Mouse (Mus musculus): ENCODE results near the gene Trim41. TPM values are rescaled to one million over a fixed set of nuclear protein-coding genes. Genes with fewer than 3 reads are reported as not detected.
"Not testable (repeated sequence)": the region's sequence is repeated elsewhere in the genome, so short reads cannot be mapped to it uniquely, and the experiment has no call there.

The Trim41 gene
- total RNA-seq, 1 experiment from 2014 or later, result 50.2 TPM

DNA sequence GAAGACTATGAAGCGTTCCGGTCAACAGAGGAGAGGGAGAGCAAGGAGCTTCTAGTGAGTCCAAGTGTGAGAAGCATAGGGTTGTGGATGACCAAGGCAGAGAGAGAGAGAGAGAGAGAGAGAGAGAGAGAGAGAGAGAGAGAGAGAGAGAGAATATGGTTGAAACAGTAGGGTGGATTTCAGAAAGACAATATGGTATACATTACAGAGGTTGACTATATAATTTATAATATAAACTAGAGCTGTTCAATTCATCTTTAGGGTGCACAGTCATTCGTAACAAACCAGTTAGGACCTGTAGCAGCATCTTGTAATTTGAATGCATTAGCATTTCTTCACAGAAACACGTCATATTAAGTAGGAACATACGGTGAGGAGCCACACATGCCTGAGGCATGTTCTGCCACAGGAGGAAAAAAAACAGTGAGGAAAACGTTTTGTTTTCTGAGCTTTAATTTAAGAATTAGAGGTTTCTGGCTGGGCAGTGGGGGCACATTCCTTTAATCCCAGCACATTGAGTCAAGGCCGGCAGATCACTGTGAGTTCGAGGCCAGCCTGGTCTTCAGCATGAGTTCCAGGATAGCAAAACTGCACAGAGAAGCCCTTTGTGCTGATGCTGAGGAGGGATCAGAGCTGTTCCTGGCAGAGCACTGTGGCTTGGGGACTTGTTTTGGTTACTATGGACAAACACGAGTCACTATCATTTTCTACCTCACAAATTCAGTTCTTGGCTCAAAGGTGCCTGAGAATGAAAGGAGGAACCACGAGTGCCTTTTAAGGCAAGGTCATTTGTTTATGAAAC is 21.9 kb upstream of the Trim41 start:
- no peak for ATAC-seq (replicated peaks; ENCODE audit: low read depth, poor library complexity, severe bottlenecking)

DNA sequence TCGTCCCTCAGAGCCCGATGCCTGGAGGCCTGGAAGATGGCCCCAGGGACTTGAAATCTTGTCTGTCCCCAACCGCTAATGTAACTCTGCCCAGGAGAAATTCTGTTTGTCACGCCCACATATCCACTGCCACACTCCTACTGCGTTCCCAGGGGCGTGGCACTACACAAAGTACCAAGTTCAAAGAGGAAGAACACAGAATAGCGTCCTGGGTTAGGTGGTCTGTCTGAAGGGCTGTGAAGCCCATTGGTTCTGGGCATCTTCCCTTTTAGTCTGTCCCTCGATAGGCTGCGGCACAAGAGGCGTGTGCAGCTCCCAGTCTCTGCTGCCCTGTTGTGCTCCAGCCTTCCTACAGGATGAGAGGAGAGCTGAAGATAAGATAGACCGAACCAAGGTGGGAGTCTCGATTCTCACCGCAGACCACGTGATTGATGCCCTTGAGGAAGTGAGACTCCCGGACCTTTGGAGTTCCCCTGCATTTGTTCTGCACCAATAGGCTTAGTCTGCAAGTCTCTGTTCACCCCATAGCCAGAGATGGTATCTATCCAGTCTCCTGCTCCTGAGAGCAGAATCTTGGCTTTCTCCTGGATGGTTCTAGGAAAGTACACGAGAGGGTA is 21.1 kb upstream of the Trim41 start:
- ATAC-seq (replicated peaks; ENCODE audit: low read depth, poor library complexity, severe bottlenecking), result peak; percentile 73

DNA sequence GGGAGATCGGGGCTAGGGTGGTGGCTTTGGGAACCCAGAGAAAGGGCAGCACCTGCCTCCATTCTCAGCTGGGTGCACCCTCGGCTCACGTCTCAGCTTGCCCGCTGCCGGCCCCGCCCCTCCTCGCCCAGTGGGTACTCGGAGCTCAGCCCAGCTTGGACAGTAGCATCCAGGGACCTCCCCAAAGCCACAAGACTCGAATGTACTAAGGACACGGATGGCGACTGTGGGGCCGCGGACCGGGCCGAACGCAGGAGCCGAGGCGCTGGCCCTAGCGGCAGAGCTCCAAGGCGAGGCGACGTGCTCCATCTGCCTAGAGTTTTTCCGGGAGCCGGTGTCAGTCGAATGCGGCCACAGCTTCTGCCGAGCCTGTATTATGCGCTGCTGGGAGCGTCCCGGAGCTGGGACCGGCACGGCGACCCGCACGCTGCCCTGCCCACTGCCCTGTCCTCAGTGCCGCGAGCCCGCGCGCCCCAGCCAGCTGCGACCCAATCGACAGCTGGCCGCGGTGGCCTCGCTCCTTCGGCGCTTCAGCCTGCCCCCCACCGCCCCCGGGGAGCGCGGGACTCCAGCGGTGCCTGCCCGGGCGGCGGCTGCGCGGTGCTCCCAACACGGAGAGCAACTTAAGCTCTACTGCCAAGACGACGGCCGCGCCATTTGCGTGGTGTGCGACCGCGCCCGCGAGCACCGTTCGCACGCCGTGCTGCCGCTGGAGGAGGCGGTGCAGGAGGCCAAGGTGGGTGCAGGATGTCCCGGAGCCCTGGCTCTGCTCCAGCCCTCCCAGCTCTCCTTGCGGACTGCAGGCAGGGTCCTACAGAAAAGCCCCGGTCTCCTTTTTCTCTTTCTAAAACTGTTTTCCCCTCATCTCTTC is 20.4 kb upstream of the Trim41 start:
- ATAC-seq (replicated peaks; ENCODE audit: low read depth, poor library complexity, severe bottlenecking), result peak; percentile 15; the same call in 1 of the 2 replicates

DNA sequence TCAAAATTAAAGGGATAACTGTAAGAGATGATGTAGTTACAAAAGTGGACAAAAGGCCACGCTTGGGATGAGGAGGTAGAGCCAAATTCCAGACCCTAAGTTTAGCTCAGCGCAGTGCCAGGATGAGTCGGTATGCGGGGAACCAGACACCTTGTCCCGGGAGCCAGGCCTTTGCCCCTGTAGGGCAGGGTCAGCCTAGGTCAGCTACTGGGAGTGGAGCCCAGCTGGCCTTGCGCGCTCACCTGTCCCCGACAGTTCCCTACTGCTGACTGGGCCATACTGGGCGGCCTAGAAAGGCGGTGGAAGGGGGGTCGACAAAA is 19.8 kb upstream of the Trim41 start:
- ATAC-seq (replicated peaks; ENCODE audit: low read depth, poor library complexity, severe bottlenecking), result no peak

DNA sequence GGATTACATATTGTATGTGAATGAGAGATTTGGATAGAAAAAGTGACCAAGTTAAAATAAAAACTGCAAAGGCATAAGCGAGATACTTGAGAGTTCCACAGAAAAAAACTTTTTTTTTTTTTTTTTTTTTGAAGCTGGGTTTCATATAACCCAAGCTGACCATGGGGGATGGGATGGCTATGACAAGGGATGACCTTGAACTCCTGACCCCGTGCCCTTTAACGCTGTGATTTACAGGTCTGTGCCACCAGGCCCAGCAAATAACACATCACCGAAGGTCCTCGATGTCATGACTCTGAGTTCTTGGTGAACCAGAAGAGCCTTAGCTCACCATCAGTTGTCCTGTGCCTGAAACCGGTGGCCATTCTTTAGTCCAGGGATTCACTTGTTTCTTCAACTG is 18.8 kb upstream of the Trim41 start:
- no peak for ATAC-seq (replicated peaks; ENCODE audit: low read depth, poor library complexity, severe bottlenecking)

DNA sequence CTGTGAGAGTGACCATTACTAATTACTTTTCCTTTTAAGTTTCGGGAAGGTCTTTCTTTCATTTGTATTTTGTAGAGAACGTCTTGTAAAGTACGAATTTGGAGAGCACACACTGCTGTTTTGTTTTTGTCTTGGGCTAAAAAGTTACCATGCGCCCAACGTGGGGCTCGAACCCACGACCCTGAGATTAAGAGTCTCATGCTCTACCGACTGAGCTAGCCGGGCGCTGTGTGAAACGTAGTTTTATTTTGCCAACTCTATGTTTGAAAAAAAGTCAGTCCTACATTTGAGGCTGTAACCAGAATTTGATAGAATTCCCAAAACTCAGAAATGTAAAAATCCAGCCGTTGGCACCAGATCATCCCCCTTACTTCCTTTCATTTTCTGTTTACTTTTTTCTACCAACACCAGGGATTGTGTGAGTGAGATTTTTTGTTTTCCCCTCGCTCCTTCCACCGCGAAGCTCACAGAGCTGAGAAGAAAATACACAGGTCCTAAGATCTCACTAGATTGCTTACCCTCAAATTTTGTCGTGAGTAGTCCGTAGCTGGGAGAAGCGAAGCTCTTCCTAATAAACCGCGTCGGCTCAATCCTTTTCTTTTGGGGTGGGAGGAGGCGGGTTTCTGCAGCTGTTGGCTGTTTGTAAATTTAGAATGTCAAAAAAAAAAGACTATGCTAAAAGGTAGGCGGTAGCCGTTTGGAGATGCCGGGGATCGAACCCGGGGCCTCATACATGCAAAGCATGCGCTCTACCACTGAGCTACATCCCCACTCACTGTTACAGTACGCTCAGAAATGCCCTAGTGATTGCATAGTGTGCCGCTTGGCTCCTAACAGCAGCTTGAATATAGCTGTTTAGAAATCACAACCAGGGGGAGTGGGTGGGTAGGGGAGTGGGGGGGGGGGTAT is 16.8 kb upstream of the Trim41 start:
- ATAC-seq (replicated peaks; ENCODE audit: low read depth, poor library complexity, severe bottlenecking), result peak; percentile 58

DNA sequence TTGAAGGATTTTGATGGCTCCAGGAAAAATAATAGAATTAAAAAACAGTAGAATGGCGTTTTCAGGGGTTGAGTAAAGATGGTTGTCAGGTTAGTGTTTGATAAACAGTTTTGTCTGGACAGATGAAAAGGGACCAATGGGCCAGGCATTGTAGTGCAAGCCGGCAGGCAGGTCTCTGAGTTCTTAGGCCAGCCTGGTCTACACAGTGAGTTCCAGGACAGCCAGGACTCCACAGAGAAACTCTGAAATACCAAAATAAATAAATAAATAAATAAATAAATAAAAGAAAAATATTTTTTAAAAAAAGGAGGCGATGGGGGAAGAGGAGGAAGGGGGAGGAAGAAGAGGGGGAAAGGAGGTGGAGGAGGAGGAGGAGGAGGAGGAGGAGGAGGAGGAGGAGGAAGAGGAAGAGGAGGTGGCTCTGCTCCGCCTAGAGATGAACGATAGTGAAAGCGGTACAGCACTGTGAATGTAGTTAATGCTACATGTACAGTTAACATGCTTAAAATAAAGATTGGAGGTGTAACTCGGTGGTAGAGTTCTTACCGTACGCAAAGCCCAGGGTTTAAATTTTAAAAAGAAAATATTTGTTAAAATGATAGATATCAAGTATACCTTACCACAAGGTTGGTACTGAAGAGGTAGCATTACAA is 16.1 kb upstream of the Trim41 start:
- no peak for ATAC-seq (replicated peaks; ENCODE audit: low read depth, poor library complexity, severe bottlenecking)

DNA sequence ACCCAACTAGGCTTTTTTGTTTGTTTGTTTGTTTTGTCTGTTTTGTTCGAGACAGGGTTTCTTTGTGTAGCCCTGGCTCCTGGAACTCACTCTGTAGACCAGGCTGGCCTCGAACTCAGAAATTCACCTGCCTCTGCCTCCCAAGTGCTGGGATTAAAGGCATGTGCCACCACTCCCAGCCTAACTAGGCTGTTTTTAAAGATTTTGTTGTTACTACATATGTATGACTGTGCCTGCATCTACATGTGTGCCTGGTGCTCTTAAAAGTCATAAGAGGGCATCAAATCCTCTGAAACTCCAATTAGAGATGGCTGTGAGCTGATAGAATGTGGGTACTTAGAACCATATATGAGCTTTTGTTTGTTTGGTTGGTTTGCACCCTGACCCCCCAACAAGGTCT is 14.1 kb upstream of the Trim41 start:
- no peak for ATAC-seq (replicated peaks; ENCODE audit: low read depth, poor library complexity, severe bottlenecking)

DNA sequence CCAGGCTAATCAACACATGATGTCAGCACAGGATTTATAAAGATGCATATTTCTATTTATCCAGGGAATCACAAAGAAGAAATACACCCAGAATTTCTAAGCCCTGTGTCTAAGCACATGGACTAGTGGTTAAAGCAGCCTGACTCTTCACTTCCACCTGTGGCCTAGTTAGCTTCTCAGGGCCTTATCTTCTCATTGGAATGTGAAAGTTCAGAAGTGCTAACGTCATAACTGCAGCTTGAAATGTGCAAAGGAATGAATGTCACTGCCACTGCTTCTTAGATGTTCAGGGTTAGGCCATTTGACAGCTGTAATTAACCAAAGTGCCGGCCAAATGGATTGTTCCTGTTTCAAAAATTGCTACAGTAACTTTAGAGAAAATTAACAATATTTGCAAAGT is 13.1 kb upstream of the Trim41 start:
- no peak for ATAC-seq (replicated peaks; ENCODE audit: low read depth, poor library complexity, severe bottlenecking)

DNA sequence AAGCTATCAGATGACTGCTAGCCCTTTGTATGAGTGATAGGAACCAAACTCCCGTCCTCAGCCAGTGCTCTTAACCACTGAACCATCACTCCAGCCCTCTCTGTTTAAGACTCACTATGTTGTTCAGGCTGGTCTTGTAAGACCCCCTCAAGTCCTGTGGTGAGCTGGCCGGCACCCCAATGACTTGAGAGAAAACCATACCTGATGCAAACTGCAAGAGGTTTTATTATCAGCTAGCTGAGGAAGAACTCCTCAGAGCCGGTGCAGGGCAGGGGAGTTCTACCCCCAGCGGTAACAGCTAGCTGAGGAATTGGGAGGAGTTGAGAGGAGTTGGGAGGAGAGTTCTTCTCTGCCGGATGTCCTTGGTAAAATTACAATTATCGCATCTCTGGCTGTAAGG is 10.8 kb upstream of the Trim41 start:
- no peak for ATAC-seq (replicated peaks; ENCODE audit: low read depth, poor library complexity, severe bottlenecking)

DNA sequence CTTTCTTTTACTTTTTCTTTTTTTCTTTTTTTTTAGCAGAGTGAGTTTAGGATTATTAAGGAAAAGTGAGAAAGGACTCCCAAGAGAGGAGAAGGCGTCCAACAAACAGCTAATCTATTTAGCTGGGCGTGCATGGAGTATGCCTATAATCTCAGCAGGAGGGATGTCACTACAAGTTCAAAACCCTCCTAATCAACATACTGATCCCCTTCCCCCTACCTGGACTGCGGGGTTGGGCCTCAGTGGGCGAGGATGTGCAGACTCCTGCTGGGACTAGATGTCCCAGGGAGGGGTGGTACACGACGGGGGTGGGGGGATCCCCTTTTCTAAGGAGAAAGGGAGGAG is 9.6 kb upstream of the Trim41 start:
- no peak for ATAC-seq (replicated peaks; ENCODE audit: low read depth, poor library complexity, severe bottlenecking)

DNA sequence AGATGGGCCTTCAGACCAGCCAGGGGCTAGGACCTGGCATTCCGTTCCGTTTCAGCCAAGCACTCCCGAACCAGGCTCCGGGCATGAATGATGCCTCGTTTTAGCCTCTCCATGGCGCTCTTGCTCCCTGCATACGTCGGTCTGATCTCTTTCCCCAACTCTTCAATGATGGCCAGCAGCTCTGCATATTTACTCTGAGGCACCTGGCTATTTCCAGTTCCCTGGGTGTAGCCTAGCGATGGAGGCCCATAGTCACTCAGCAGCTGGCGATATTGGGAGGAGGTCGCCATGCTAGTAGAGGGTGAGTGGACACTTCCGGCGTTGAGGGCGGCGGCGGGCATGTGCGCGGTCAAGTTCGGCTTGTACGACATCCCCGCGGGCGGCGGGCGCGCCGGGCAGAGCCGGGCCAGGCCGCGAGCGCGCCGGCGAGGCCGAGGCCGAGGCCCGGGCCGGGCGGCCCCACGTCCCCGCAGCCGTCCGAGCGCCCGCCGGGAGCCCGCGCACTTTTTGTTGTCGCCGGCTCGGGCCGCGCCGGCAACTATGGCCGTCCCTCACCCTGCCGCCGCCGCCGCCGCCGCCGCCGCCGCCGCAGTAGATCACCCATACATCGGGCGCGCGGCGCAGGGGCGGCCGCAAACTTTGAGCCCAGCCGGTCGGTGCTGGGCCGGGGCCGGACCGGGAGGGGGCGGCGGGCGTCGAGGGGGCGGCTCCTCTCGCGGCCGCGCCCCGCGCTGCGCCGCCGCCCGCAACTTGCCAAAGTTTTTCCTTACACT is 9.0 kb upstream of the Trim41 start, which contains the start of the genes Trim7 and Gm12184:
Gene Trim7 (plus strand): TSS at position 162 of the 773 bp plus-strand sequence.
Gene Gm12184 (minus strand): TSS at position 677 of the 773 bp plus-strand sequence.
- peak; percentile 37 for ATAC-seq (replicated peaks; ENCODE audit: low read depth, poor library complexity, severe bottlenecking)

DNA sequence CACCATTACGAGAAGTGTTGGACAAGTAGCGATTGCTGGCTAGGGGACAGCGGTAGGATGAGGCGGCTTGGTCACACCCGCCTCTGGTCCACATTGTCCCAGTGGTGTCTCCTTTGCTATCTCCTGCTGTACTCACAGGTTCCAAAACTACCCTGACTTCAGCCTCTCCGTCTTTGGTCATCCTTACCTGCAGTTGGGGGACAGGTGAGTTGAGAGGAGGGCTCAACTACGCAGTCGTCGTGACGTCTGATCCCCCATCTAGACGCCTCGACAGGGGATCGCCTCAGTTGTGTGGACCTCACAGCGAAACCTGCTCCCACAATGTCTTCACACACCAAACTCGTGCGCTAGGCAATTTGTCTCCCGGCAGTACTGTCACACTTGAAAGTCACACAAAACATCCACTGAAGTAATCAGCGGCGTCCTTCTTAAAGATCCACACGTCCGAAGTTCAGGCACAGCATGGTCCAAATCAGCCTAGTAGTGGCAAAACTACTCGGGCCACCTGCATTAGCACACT is 7.2 kb upstream of the Trim41 start:
- ATAC-seq (replicated peaks; ENCODE audit: low read depth, poor library complexity, severe bottlenecking), result 0 out of 2 replicates have a peak, but pooled peaks have one; percentile 3

DNA sequence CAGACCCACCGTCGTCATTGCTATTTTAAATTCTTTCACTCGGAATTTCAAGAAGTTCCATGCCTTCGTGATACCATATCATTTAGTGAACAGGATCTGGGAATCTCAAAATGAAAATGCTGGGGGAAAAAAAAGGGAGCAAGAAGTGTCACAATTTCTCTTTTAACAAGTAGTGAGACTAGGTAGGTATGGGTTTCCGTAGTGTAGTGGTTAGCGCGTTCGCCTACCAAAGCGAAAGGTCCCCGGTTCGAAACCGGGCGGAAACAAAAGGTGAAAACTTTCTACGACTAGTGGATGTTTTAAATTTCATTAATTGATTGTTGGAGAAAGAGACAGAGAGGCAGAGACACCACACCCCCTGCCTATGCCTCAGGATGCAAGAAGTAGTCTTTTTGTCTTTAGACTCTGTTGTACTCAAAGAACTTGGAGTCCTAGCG is 6.4 kb upstream of the Trim41 start:
- peak; percentile 57 for ATAC-seq (replicated peaks; ENCODE audit: low read depth, poor library complexity, severe bottlenecking)

DNA sequence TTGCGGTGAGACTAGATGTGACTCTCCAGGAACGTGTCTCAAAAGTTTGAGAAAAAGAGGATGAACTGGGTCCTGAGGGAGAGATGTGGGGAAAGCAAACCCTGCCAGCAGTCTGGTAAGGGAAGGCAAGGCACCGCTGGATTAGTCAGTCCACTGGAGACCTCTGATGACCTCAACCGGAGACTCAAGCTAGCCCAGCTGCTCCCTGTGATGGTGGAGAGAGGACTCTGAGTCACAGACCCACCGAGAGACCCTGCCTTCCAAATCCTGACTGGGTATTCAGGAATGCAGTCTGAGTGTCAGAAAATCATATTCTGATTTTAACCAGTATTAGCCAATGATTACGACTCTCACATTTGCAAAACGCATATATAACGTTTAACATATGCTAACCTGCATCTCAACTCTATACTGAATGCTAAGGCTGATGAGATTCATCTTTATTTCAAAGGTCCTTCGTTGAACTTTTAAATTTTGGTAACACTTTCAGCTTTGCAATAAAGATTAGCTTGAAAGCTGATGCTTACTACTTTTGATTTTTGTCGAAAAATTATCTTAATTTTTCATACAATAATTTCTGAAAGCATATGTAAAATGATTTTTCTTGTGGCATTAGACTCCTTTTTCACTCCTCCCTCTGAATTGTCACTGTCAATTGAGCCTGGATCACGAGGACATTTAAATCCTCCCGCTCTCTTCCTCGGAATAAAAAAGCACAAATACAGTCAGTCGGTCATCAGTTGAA is 5.8 kb upstream of the Trim41 start:
- ATAC-seq (replicated peaks; ENCODE audit: low read depth, poor library complexity, severe bottlenecking), result no peak

DNA sequence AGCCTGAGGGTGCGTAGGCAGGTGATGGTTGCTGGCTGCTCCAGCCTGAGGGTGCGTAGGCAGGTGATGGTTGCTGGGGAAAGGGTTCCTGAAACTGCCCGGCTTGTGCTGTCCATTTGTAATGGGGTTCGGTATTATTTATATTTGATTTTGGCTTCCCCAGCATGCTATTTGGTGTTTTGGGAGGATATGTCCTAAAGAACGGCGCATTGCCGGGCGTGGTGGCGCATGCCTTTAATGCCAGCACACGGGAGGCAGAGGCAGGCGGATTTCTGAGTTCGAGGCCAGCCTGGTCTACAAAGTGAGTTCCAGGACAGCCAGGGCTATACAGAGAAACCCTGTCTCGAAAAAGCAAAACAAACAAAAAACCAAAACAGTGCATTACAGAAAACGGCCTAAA is 4.1 kb upstream of the Trim41 start:
- not testable (repeated sequence) for ATAC-seq (replicated peaks; ENCODE audit: low read depth, poor library complexity, severe bottlenecking)

DNA sequence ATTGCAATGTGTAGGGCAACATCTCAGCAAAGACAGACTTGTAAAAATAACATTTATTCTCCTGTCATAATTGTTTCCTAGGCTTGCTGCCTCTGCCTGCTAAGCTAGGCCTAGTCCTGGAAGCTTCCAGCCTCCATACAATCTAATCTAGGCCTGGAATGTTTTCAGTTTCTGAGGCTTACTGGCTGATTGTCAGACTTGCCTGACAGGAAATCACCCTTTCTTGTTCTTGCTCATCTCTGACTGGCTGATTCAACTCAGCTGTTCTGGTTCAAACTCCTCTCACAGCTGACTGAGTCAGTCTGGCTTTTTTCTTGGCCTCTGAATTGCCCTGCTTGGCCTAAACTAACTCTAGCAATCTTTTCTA is 3.1 kb upstream of the Trim41 start:
- no peak for ATAC-seq (replicated peaks; ENCODE audit: low read depth, poor library complexity, severe bottlenecking)
